Mouse (Mus musculus): ENCODE measurements around the gene Fbxo48.

Gene Fbxo48

DNA sequence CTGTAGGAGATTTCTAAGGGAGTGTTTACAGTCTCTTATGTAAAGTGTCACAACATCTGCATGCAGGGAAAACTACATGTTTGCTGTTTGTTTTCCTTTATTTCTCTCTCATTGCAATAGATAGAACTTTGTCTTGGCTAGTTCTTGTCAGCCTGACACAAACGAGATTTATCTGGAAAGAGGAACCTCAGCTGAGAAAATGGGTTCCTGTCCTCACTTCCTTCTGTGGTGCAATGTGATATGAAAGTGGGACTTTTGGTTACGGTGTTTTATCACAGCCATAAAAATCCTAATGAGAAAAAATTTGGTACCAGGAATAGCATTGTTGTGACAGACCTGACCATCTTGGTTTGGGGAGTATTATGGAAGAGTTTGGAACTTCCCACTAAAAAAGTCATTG is 18.5 kb downstream of the Fbxo48 start:
- in situ Hi-C loops (cut with MboI, MseI), result no loop called here

DNA sequence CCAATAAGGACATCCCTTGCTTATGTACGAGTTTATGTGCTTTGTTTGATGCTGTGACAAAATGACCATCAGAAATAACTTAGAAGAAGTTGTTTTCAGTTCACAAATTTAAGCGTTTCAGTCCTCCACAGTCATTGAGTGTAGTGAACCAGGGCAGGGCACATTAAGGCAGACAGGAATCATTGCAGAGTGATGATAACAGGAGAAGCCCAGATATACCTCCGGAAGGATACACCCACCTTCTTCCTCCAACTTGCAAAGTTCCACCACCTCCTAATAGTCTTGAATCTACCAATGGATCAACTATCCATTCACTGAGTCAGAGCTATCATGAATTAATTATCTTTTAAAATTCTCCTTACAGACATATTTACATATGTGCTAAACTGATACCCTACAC is 20.9 kb downstream of the Fbxo48 start:
- in situ Hi-C loops (cut with MboI, MseI), result no loop called here

DNA sequence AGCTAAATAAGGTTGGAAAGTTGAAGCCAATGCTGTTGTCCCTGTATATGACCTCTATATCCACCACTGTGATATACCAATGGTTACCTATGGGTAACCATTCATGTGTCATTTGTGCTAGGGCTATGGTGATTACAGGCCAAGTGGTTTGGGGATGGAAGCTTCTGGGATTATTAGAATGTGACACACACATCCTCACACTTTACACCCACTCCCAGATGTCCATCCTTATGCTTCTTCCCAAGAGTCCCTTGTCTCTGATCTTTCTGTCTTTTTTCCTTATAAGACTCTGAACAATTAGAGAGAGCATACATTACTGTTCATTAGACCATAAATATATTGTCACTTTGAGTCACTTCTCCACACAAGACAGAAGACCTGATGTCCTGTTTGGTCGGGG is 21.9 kb downstream of the Fbxo48 start:
- in situ Hi-C loops (cut with MboI, MseI), result no loop called here

DNA sequence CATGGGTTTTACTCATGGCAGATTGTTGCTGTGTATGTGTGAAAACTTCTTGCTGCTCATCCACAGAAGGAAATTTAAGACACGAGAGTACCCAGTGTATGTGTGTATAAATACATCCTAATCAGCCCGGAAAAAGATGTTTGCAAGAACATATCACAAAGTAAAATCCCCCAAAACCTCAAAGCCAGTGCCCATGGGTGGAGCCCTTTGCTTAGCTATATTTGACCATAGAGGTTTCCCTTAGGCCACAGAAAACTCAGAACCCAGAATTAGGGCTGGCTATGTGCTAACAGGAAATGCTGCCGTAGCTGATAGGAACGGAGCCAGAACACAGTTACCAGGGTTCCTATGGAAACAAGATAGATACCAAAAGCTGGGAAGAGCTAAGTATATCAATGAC is 25.8 kb downstream of the Fbxo48 start:
- in situ Hi-C loops (cut with MboI, MseI), result no loop called here

DNA sequence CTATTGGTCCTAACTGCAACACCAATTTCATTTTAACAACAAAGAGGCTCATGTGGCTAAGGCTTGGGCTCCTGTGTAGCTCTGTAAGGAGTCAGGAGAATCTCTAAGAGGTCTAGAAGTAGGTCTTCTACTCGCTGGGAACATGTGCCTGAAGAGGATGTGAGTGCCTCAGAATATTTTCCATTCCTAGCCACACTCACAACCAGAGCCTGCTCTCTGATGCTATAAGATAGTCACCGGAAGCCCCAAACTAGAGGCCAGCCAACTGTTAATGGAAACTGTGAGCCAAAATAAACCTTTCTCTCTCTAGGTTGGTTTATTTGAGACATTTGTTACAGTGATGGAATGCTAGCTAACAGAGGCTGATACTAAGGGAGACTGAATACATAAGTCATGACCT is 26.4 kb downstream of the Fbxo48 start:
- in situ Hi-C loops (cut with MboI, MseI), result no loop called here

DNA sequence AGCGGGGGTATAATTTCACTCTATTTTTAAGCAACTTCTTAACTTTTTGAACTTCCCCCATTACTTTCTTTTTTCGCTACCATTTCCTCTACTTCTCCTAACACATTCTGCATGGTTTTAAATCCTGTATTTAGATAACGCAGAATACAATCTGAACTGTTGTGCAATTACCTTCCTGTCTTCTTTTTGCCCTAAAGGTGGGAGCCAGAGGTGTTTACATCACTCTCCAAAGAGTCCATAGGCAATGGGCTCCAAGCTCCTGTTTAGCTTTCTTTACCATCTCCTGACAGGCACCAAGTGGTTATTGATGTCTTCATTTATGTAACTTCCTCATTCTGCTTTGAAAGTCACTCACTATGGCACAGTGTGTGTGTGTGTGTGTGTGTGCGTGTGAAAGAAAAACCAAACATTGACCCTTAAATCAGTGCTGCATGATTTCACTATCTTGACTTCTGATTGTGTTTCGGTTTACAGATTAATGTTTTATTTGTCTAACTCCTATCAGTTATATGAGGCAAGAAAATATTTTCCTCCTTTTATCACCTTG is 27.1 kb downstream of the Fbxo48 start:
- in situ Hi-C loops (cut with MboI, MseI), result no loop called here

DNA sequence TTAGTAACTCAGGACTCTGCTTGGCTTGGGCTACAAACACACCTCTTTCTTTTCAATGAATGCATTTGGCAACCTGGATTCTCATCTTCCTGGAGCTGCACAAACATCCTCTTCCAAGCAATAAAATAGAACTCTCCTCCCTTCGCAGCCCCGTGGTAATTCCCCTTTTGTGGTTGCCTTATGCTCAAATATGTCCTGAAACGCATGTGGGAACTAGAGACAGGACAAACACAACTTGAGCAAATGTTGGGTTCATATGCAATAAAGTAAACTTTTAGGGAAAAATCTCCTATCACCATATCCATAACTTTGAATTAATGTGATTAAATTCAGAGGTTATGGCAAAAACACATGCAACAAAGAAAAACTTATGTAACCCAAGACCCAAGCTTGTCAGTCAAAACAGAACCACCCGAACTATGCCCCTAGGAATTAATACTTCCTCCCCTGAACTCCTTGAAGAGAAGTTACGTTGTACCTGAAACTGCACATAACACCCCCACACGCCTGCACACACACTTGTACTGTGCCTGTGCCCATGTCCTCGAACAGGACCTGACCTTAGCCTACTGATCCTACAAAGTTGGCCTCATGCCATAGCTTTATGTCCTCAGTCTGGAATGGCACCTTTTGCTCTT is 35.5 kb downstream of the Fbxo48 start:
- in situ Hi-C loops (cut with MboI, MseI), result no loop called here

DNA sequence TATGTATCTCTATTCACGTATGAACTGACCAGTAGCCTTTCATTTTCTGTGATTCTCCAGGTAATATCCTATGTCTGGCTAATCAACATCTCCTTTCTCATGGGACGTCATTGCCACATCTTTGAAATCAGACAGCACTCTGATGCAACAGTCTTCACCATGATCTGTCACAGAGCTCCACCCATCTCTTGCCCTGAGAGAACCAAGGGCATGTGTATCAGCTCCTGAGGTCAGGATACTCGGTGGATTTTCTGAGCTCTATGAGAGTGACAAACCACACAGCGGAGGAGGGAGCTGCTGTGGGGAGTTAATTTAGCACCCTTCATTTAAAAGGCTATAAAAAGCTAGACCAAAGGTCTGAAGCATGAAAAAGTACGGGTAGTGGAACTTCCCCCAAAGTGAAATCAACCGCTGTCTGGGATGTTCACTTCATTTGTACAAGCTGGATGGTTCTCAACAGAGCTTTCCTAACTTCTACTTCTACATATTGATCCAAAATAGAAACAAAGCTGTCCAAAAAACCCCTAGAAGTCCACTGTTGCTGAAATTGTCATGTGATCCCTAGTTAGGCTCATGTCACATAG is 36.7 kb downstream of the Fbxo48 start:
- in situ Hi-C loops (cut with MboI, MseI), result no loop called here

DNA sequence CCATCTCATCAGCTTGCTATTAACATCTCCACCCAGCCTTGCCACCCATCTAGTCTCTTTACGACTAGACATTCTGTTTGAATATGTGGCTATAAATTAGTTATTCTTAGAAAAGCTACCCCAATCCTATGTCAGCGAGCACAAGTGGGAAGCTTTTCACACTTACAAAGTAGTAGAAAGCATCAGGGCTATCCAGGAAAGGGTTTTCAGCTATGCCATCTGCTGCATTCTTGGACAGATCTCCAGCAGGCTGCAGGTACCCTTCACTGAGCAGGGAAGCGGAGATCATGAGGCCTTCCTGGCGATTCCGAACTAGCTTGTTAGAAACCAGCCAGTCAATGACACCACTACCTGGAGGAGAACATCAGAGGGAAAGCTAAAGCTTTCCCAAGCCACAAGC is 38.7 kb downstream of the Fbxo48 start:
- in situ Hi-C loops (cut with MboI, MseI), result no loop called here

DNA sequence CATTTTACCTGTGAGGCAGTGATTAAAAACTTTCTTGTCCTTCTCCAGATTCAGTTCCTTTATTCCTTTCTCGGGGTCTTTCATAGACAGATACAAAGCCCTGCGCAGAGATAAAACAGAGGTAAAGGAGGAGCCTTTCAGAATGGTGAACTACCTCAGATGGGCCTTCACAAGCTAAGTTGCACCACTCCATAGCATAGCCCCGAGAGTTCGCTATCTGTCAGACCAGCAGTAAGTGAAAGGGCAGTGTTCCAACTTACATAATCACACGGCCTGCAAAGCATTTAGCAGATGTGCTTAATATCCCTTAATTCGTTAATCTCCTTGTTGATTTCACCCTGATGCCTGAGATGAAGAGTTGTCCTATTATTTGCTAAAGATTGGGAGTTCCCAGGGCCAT is 41.7 kb downstream of the Fbxo48 start:
- in situ Hi-C loops (cut with MboI, MseI), result no loop called here

DNA sequence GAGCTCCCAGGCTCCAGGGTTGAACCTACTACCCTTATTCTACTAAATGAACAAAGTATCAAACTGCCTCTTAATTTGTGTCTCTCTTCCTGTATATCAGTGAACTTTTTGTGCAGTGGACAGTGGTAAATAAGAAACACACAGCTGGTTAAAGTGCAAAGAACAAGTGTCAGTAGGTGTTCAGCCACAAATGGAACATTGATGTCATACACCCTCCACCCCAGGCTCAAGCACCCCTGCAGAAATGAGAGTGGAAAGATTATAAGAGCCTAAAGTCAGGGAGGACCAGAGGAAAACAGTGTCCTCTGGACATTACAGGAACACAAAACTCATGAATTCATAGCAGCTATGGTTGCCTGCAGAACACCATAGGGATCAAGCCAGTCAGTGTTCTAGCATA is 45.6 kb downstream of the Fbxo48 start:
- in situ Hi-C loops (cut with MboI, MseI), result no loop called here

DNA sequence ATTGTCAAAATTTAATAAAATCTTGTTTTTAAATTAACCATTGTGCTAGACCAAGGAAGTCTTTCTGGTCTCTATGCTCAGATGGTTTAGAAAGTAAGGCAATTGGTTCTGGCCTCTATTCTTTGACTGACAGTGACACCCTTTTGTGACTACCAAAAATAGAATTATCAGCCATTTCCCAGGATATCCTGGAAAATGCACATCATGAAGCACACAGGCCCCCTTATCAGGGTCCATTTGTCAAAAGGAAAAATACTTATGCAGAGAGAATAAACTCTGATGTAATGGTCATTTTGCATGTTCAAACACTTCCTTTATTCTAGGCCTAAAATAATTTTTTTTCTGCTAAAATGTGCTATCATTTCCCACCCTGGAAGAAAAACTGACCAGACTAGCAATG is 46.3 kb downstream of the Fbxo48 start:
- in situ Hi-C loops (cut with MboI, MseI), result no loop called here

DNA sequence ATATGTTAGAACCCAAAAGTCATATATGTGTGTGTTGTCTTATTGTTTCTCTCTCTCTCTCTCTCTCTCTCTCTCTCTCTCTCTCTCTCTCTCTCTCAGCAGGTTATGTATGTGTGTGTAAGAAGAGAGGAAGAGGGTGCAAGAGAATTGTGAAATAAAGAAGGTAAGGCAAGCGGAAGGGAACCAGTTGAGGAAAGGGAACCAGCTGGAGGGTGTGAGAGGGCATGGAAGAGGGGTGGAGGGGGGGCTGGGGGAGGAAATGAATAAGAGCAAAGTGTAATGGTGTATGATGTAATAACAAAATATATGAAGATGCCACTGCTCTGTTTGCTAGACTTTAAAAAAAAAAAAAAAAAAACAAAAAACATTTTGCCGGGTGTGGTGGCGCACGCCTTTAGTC is 48.2 kb downstream of the Fbxo48 start:
- in situ Hi-C loops (cut with MboI, MseI), result no loop called here

DNA sequence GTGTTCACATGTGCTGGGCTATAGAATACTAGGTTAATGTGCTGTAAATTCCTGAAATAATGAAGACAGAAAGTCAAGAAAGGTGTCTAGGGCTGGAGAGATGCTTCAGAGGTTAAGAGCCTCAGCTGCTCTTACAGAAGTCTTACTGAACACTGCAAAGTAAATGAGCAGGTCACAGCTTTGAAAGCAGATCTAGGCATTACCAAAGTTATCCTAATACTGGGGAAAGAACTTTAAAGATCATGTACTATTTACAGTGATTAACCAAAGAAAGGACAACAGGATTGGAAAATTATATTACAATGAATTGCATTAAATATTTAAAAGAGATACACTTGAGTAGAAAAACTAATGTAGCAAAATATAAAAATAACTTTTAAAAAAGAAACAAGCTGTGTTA is 48.8 kb downstream of the Fbxo48 start:
- in situ Hi-C loops (cut with MboI, MseI), result loop anchor here (5.0 to 10.0 kb wide), 2 partner anchors 45 to 212 kb away; partner anchors contain the start of genes Fbxo48 and Pno1

DNA sequence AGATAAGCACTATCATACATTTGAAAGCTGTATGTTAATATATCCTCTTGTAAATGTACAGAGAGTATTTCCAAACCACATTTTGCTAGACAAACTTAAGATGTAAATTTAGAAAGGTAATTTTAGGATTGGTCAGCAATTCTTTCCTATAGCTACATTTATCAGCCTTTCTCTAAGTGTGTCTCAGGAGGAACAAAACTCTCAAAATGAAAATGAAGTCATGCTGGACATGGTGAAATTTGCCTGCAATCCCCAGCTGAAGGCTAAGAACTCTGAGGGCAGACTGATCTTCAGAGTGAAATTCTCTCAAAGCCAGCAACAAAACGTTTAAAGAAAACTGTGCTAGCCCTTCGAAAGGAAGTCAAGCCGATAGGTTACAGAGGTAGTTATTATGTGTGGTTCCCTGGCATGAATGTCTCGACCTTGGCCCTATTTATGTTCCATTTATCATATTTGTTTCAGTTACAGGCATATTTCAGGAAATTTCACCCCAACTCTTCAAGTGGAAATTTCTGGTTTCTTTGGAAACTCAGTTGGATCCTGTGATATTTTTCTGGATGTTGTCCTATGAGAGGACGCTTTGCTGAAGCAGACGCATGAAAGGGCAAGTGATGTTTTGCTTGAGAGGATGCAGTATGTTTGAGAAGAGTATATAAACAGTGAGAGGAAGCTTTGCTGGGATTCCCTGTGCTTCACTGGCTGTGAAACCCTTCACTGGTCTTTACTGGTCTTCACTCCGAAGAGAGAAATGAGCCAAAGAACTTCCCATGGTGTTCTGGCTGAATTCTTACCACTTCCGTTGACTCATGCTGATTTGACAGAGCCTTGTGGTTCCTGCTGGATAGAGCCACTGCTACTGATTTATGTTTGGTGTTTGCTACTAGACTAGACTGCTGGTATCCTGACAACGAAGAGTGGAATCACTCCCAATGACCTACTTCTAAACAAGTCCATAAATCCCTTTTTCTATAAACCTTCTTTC is 49.5 kb downstream of the Fbxo48 start:
- in situ Hi-C loops (cut with MboI, MseI), result loop anchor here (5.0 to 10.0 kb wide), 2 partner anchors 46 to 212 kb away; partner anchors contain the start of genes Fbxo48 and Pno1

DNA sequence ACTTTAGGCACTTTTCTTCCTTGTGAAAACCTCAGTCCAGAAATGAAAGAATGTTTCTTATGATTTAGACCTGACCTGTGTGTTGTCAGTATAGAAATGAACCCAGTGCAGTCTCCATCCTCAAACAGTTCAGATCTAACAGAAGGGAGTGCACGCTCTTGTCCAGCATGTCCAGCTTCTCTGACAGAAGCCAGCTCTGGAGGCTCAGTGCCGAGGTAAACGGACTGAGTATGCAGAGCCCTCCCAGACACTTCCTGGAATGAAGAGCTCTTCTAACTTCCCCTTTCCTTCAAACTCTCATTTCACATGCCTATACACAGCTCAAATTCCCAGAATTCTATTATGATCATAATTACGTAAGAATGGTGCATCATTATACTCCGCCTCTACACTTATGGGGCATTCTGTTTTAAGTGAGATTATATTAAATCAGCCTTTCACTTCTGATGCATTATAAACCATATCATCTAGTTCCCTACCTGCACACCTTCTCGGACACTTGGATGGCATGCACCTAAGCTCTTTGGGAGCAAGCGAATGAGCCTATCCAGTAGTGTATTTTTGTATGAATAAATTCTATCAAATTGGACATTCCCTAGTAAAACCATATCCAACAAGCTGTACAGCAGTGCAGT is 51.7 kb downstream of the Fbxo48 start:
- in situ Hi-C loops (cut with MboI, MseI), result loop anchor here (5.0 to 10.0 kb wide), 2 partner anchors 48 to 209 kb away; partner anchors contain the start of genes Fbxo48 and Pno1

DNA sequence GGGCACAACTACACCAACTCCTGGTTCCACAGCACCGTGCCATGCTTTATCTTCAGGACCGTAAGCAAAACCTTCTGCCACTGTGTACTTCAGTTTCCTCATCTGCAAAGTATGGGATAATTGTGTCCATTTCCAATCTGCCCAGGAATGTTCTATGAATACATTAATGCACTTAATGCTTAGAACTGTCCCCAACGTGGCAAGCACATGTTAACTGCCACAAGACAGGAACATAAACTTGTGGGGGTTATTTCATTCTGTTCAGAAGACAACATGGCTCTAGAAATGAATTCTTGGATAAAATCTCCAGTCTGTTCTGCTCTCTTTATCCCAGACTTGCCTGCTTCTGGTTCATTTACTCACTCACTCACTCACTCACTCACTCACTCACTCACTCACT is 52.6 kb downstream of the Fbxo48 start:
- in situ Hi-C loops (cut with MboI, MseI), result loop anchor here (5.0 to 10.0 kb wide), 2 partner anchors 49 to 209 kb away; partner anchors contain the start of genes Fbxo48 and Pno1

All from T-helper 1 cell (primary cell).